Mouse (Mus musculus): ENCODE measurements around the gene Tex29. TPM values are rescaled to one million over a fixed set of nuclear protein-coding genes. Genes with fewer than 3 reads are reported as not detected.

Gene Tex29
- polyA plus RNA-seq, 1 experiment from 2014 or later, result not detected

GRCm38 (mm10) chr8:11820568-11820967 lies 19.7 kb upstream of the Tex29 start:
- Histone ChIP-seq H3K4me3 (ENCODE audit: low read depth, low read length) (no peak overlapping the region), H3K27me3 (ENCODE audit: control insufficient read depth, insufficient read depth, low read length) (no peaks in the 10 kb centered on the region), H3K4me2 (ENCODE audit: low read depth, low read length) (no peak overlapping the region), H3K27ac (replicated peaks; ENCODE audit: low read depth, low read length) (no peak overlapping the region), H3K9ac (replicated peaks; ENCODE audit: low read length) (no peak overlapping the region), H3K4me1 (ENCODE audit: control insufficient read depth, insufficient read depth, low read length) (no peaks in the 10 kb centered on the region), H3K36me3 (replicated peaks; ENCODE audit: control insufficient read depth, insufficient read depth, low read depth, low read length) (peaks cover 9% of the 10 kb centered on the region), H3K9me3 (replicated peaks; ENCODE audit: control insufficient read depth, low read length) (no peaks in the 10 kb centered on the region)
- DNase-seq (ENCODE audit: low spot score), result no peak
- ATAC-seq (replicated peaks; ENCODE audit: insufficient number of reproducible peaks, low FRiP score, low TSS enrichment, low read depth), result no peak
- WGBS, result 88% methylated on average over 5 of the region's 5 CpGs

GRCm38 (mm10) chr8:11821451-11822206 lies 18.6 kb upstream of the Tex29 start:
- H3K4me3 ChIP-seq (ENCODE audit: low read depth, low read length), result no peak overlapping the region
- ATAC-seq (replicated peaks; ENCODE audit: insufficient number of reproducible peaks, low FRiP score, low TSS enrichment, low read depth), result no peak
- peaks cover 9% of the 10 kb centered on the region for H3K36me3 ChIP-seq (replicated peaks; ENCODE audit: control insufficient read depth, insufficient read depth, low read depth, low read length)
- no peak overlapping the region for H3K4me2 ChIP-seq (ENCODE audit: low read depth, low read length)
- WGBS, result 92% methylated on average over 14 of the region's 14 CpGs
- no peaks in the 10 kb centered on the region for H3K27me3 ChIP-seq (ENCODE audit: control insufficient read depth, insufficient read depth, low read length)
- DNase-seq (ENCODE audit: low spot score), result no peak
- H3K9me3 ChIP-seq (replicated peaks; ENCODE audit: control insufficient read depth, low read length), result no peaks in the 10 kb centered on the region
- H3K27ac ChIP-seq (replicated peaks; ENCODE audit: low read depth, low read length), result no peak overlapping the region
- no peaks in the 10 kb centered on the region for H3K4me1 ChIP-seq (ENCODE audit: control insufficient read depth, insufficient read depth, low read length)
- H3K9ac ChIP-seq (replicated peaks; ENCODE audit: low read length), result no peak overlapping the region

DNA sequence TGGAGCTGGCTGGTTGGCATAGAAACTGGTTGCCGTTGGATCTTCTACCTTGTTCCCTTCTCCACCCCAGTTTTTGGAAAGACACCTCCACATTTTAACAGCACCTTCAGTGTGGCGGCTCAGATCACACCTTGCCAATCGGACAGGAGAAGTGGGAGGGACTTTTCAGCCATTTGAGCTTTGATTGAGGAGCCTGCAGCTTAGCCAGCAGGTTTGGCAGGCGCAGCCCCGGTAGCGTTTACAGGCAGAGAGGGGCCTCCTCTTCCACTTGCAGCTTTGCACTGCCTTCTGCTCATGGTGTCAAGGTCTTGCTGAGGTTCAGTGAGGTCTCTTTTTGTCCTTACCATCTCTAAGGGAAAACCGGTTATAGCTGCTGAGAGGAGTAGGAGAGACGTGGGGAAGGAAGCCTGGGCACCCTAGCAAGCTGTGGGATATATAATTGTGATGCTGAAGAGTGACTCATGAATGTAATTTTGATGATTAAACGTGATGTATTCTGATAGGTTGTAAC lies 17.7 kb upstream of the Tex29 start:
- WGBS, result 76% methylated on average over 9 of the region's 9 CpGs
- peaks cover 9% of the 10 kb centered on the region for H3K36me3 ChIP-seq (replicated peaks; ENCODE audit: control insufficient read depth, insufficient read depth, low read depth, low read length)
- H3K9me3 ChIP-seq (replicated peaks; ENCODE audit: control insufficient read depth, low read length), result no peaks in the 10 kb centered on the region
- no peak overlapping the region for H3K9ac ChIP-seq (replicated peaks; ENCODE audit: low read length)
- H3K4me1 ChIP-seq (ENCODE audit: control insufficient read depth, insufficient read depth, low read length), result no peaks in the 10 kb centered on the region
- no peak for ATAC-seq (replicated peaks; ENCODE audit: insufficient number of reproducible peaks, low FRiP score, low TSS enrichment, low read depth)
- H3K4me3 ChIP-seq (ENCODE audit: low read depth, low read length), result no peak overlapping the region
- H3K27ac ChIP-seq (replicated peaks; ENCODE audit: low read depth, low read length), result no peak overlapping the region
- H3K27me3 ChIP-seq (ENCODE audit: control insufficient read depth, insufficient read depth, low read length), result no peaks in the 10 kb centered on the region
- H3K4me2 ChIP-seq (ENCODE audit: low read depth, low read length), result no peak overlapping the region
- DNase-seq (ENCODE audit: low spot score), result no peak

DNA sequence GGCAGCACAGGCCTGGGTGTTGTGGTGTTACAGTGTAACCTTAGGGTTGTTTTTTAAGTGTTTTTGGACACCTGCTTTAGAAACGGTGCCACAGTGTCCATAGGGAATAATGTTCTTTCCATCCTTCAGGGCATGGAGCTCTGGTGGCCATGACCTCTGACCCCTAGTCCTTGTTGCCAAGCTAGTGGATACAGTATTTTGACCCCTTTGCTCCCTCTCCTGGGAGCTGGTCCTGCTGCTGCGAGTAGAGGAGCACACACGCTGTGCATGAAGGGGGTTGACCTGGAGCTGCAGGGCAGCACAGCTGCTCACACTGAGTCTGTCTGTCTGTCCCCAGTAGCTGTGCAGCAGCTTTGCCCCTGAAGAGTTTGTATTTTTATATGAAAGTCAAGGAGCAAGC lies 14.5 kb upstream of the Tex29 start:
- 37% methylated on average over 3 of the region's 3 CpGs for WGBS
- Histone ChIP-seq H3K27ac (replicated peaks; ENCODE audit: low read depth, low read length) (no peak overlapping the region), H3K9ac (replicated peaks; ENCODE audit: low read length) (no peak overlapping the region), H3K36me3 (replicated peaks; ENCODE audit: control insufficient read depth, insufficient read depth, low read depth, low read length) (no peaks in the 10 kb centered on the region), H3K9me3 (replicated peaks; ENCODE audit: control insufficient read depth, low read length) (no peaks in the 10 kb centered on the region), H3K4me2 (ENCODE audit: low read depth, low read length) (no peak overlapping the region), H3K27me3 (ENCODE audit: control insufficient read depth, insufficient read depth, low read length) (no peaks in the 10 kb centered on the region), H3K4me1 (ENCODE audit: control insufficient read depth, insufficient read depth, low read length) (no peaks in the 10 kb centered on the region), H3K4me3 (ENCODE audit: low read depth, low read length) (no peak overlapping the region)
- DNase-seq (ENCODE audit: low spot score) (no peak), ATAC-seq (replicated peaks; ENCODE audit: insufficient number of reproducible peaks, low FRiP score, low TSS enrichment, low read depth) (no peak)

DNA sequence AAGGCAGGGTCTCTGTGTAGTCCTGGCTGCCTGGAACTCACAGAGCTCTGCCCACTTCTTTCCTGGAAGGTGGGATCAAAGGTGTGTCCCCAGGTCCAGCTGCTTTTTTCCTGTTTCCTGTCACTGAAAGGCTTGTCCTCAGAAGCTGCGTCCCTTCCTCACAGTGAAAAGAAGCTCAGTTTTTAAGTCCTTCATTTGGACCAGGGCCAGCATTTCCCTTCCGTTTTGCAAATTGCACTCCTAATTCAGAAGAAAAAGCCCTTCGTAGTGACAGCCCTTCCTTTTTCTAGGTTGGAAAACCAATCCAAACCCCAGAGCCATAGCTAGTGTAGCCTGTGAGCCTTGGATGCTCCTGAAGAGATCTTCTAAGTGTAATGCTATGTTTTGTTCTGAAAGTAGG lies 13.0 kb upstream of the Tex29 start:
- DNase-seq (ENCODE audit: low spot score) (no peak), ATAC-seq (replicated peaks; ENCODE audit: insufficient number of reproducible peaks, low FRiP score, low TSS enrichment, low read depth) (no peak)
- H3K4me1 ChIP-seq (ENCODE audit: control insufficient read depth, insufficient read depth, low read length), result no peaks in the 10 kb centered on the region
- WGBS, result 91% methylated on average over 3 of the region's 3 CpGs
- no peaks in the 10 kb centered on the region for H3K27me3 ChIP-seq (ENCODE audit: control insufficient read depth, insufficient read depth, low read length)
- no peaks in the 10 kb centered on the region for H3K36me3 ChIP-seq (replicated peaks; ENCODE audit: control insufficient read depth, insufficient read depth, low read depth, low read length)
- no peak overlapping the region for H3K27ac ChIP-seq (replicated peaks; ENCODE audit: low read depth, low read length)
- H3K4me3 ChIP-seq (ENCODE audit: low read depth, low read length), result no peak overlapping the region
- no peaks in the 10 kb centered on the region for H3K9me3 ChIP-seq (replicated peaks; ENCODE audit: control insufficient read depth, low read length)
- H3K4me2 ChIP-seq (ENCODE audit: low read depth, low read length), result no peak overlapping the region
- H3K9ac ChIP-seq (replicated peaks; ENCODE audit: low read length), result no peak overlapping the region

DNA sequence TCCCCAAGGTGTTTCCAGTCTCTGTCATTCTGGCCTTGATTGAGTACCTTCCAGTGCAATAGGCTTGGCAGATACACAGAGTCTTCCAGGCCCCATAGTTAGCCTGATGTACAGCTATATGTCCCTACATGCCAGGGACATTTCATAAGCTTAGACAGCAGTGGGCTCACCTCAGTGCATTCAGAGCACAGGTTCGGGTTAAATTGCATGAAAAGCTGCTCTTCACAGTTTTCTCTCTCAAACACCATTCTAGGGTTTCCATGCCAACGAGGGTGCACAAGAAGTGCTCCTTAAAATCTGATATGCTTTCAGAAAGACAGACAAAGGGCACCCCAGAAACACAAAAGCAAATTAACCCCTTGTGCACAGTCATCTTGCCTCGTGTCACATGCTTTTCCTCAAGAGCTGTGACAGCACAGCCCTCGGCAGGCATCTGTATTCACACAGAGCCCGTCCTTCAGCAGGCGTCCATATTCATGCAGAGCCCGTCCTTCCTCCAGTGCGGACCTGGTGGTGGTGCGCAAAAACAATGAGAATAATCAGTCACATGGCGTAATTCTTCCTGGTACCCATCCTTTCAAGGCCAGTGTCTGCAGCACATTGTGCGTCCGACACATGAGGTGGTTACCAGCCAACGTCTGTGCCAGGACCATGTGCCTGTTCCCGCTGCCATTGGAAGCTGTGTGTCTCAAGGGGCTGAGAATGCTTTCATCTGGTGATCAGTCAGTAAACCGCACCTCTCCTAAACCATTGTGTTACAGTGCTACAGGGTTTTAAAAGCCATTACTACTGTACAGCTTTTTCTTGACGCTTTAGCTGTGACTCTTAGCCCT lies 9.8 kb upstream of the Tex29 start:
- 78% methylated on average over 16 of the region's 16 CpGs for WGBS
- Histone ChIP-seq H3K36me3 (replicated peaks; ENCODE audit: control insufficient read depth, insufficient read depth, low read depth, low read length) (no peaks in the 10 kb centered on the region; the same call in 1 of the 2 replicates), H3K4me1 (ENCODE audit: control insufficient read depth, insufficient read depth, low read length) (no peaks in the 10 kb centered on the region), H3K9ac (replicated peaks; ENCODE audit: low read length) (no peak overlapping the region), H3K4me2 (ENCODE audit: low read depth, low read length) (no peak overlapping the region), H3K27ac (replicated peaks; ENCODE audit: low read depth, low read length) (no peak overlapping the region), H3K9me3 (replicated peaks; ENCODE audit: control insufficient read depth, low read length) (no peaks in the 10 kb centered on the region), H3K4me3 (ENCODE audit: low read depth, low read length) (no peak overlapping the region), H3K27me3 (ENCODE audit: control insufficient read depth, insufficient read depth, low read length) (no peaks in the 10 kb centered on the region)
- ATAC-seq (replicated peaks; ENCODE audit: insufficient number of reproducible peaks, low FRiP score, low TSS enrichment, low read depth), result 0 out of 2 replicates have a peak, but pooled peaks have one; percentile 12
- no peak for DNase-seq (ENCODE audit: low spot score)

DNA sequence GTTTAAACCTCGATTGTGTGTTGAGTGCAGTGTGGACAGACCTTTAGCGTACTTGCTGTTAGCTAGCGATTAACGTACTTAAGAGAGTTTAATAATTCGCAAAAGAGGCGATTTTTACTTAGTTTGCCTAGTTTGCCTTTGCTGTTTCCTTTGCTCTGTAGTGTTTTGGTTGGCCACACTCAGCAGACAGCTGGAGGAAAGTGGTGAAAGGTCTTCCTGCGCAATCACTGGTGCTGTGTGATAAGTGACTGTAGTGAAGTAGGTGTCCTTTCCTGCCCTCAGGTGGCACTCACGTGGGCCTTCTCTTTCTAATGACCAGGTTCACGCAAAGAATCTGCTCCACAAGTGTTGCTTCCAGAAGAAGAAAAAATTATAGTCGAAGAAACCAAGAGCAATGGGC lies 9.1 kb upstream of the Tex29 start:
- ATAC-seq (replicated peaks; ENCODE audit: insufficient number of reproducible peaks, low FRiP score, low TSS enrichment, low read depth), result no peak
- H3K36me3 ChIP-seq (replicated peaks; ENCODE audit: control insufficient read depth, insufficient read depth, low read depth, low read length), result no peaks in the 10 kb centered on the region; the same call in 1 of the 2 replicates
- H3K9ac ChIP-seq (replicated peaks; ENCODE audit: low read length), result no peak overlapping the region

GRCm38 (mm10) chr8:11831939-11832338 lies 8.3 kb upstream of the Tex29 start:
- Histone ChIP-seq H3K4me3 (ENCODE audit: low read depth, low read length) (no peak overlapping the region), H3K9me3 (replicated peaks; ENCODE audit: control insufficient read depth, low read length) (no peaks in the 10 kb centered on the region), H3K27ac (replicated peaks; ENCODE audit: low read depth, low read length) (no peak overlapping the region), H3K4me1 (ENCODE audit: control insufficient read depth, insufficient read depth, low read length) (no peaks in the 10 kb centered on the region), H3K4me2 (ENCODE audit: low read depth, low read length) (no peak overlapping the region), H3K36me3 (replicated peaks; ENCODE audit: control insufficient read depth, insufficient read depth, low read depth, low read length) (no peaks in the 10 kb centered on the region; the same call in 1 of the 2 replicates), H3K27me3 (ENCODE audit: control insufficient read depth, insufficient read depth, low read length) (no peaks in the 10 kb centered on the region), H3K9ac (replicated peaks; ENCODE audit: low read length) (no peak overlapping the region)
- 84% methylated on average over 5 of the region's 5 CpGs for WGBS
- ATAC-seq (replicated peaks; ENCODE audit: insufficient number of reproducible peaks, low FRiP score, low TSS enrichment, low read depth), result no peak
- DNase-seq (ENCODE audit: low spot score), result no peak

More for the DNA sequence above, 9.1 kb upstream of the Tex29 start:
- no peaks in the 10 kb centered on the region for H3K9me3 ChIP-seq (replicated peaks; ENCODE audit: control insufficient read depth, low read length)
- no peaks in the 10 kb centered on the region for H3K27me3 ChIP-seq (ENCODE audit: control insufficient read depth, insufficient read depth, low read length)
- 90% methylated on average over 10 of the region's 10 CpGs for WGBS
- DNase-seq (ENCODE audit: low spot score), result no peak
- H3K4me1 ChIP-seq (ENCODE audit: control insufficient read depth, insufficient read depth, low read length), result no peaks in the 10 kb centered on the region
- no peak overlapping the region for H3K4me3 ChIP-seq (ENCODE audit: low read depth, low read length)
- no peak overlapping the region for H3K4me2 ChIP-seq (ENCODE audit: low read depth, low read length)
- H3K27ac ChIP-seq (replicated peaks; ENCODE audit: low read depth, low read length), result no peak overlapping the region

All from embryonic facial prominence, embryonic 11.5 days (tissue).